Mouse (Mus musculus) embryonic facial prominence, embryonic 14.5 days (tissue): ENCODE measurements around the gene Cttnbp2nl. TPM values are rescaled to one million over a fixed set of nuclear protein-coding genes. Genes with fewer than 3 reads are reported as not detected.

ENCODE experiments used
- ATAC-seq: fragments of 200-750 bp; cut with Nextera tagmentation; 2 replicates; pipeline ENCODE4 v1.8.0; 2017; ENCODE audit warnings: low read depth, moderate number of reproducible peaks, moderate TSS enrichment
- DNase-seq: peaks from one replicate; pipeline ENCODE4 v3.0.0-alpha.2; 2015; ENCODE audit warnings: low spot score
- H3K27ac ChIP-seq: fragments of 300-500 bp; sonication (generic); replicated peaks from 2 replicates; pipeline ENCODE4 v1.5.1; 2014; ENCODE audit warnings: low read depth, mild to moderate bottlenecking, low read length, moderate library complexity
- H3K27me3 ChIP-seq: fragments of 300-500 bp; sonication (generic); replicated peaks from 2 replicates; pipeline ENCODE4 v1.6.1; 2014; ENCODE audit warnings: low read length; ENCODE audit not compliant: control insufficient read depth, insufficient read depth
- H3K36me3 ChIP-seq: fragments of 300-500 bp; sonication (generic); 2 replicates; pipeline ENCODE4 v1.6.1; 2014; ENCODE audit warnings: low read length, mixed read lengths; ENCODE audit not compliant: control insufficient read depth, insufficient read depth
- H3K4me1 ChIP-seq: fragments of 300-500 bp; sonication (generic); 2 replicates; pipeline ENCODE4 v1.6.1; 2014; ENCODE audit warnings: antibody characterized with exemption, low read length; ENCODE audit not compliant: control insufficient read depth, insufficient read depth
- H3K4me2 ChIP-seq: fragments of 300-500 bp; sonication (generic); 2 replicates; pipeline ENCODE4 v1.6.1; 2014; ENCODE audit warnings: low read depth, mild to moderate bottlenecking, low read length, moderate library complexity, mixed read lengths
- H3K4me3 ChIP-seq: fragments of 300-500 bp; sonication (generic); 2 replicates; pipeline ENCODE4 v1.5.1; 2014; ENCODE audit warnings: low read depth, mild to moderate bottlenecking, low read length
- H3K9ac ChIP-seq: fragments of 300-500 bp; sonication (generic); 2 replicates; pipeline ENCODE4 v1.6.1; 2014; ENCODE audit warnings: low read depth, mild to moderate bottlenecking, low read length, moderate library complexity, mixed read lengths
- H3K9me3 ChIP-seq: fragments of 300-500 bp; sonication (generic); 2 replicates; pipeline ENCODE4 v1.6.1; 2016; ENCODE audit warnings: low read length; ENCODE audit not compliant: control insufficient read depth
- WGBS: fragments of 180-500 bp; shearing (Covaris S2); extraction: QIAGEN DNeasy Blood & Tissue Kit; methylation state at CpG from one replicate; pipeline ENCODE4 v1.1.7; 2014; 5-methylcytosine and 5-hydroxymethylcytosine counted together
- polyA plus RNA-seq: library from polyadenylated mRNA; unstranded; fragments of >200 nt; fragmentation: Nextera tagmentation; extraction: Ambion mirVana; gene quantifications from 2 replicates; pipeline ENCODE4 v1.2.1, GENCODE M21; 2014

Cttnbp2nl gene
- polyA plus RNA-seq, 1 experiment from 2014 or later: 27.4 TPM

DNA sequence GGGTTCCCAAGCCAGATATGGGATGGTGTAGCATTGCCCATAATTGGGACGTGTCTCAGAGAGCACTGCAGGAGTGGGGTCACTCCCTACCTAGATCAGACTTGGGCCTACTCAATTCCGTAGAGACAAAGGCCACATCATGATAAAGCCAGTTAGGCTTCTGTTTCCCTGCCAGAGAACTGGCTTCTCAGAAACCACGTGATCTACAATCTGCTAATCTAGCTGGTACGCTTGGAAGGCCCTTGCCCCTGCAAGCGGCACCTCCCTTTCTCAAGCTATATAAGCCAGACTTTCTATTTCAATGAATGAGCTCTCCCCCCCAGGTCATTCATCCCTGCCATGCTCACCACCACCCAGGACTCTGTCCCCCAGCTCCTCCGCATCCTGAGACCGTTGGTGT lies 37.2 kb upstream of the Cttnbp2nl start:
- no peak for DNase-seq
- H3K36me3 ChIP-seq: no peaks in the 10 kb centered on the region
- no peaks in the 10 kb centered on the region for H3K27me3 ChIP-seq
- no peak overlapping the region for H3K4me2 ChIP-seq
- H3K9ac ChIP-seq: no peak overlapping the region
- H3K4me3 ChIP-seq: no peak overlapping the region
- no peak for ATAC-seq
- 89% methylated on average over 7 of the region's 7 CpGs for whole genome bisulfite sequencing
- H3K9me3 ChIP-seq: no peaks in the 10 kb centered on the region
- H3K27ac ChIP-seq: no peak overlapping the region
- H3K4me1 ChIP-seq: no peaks in the 10 kb centered on the region

DNA sequence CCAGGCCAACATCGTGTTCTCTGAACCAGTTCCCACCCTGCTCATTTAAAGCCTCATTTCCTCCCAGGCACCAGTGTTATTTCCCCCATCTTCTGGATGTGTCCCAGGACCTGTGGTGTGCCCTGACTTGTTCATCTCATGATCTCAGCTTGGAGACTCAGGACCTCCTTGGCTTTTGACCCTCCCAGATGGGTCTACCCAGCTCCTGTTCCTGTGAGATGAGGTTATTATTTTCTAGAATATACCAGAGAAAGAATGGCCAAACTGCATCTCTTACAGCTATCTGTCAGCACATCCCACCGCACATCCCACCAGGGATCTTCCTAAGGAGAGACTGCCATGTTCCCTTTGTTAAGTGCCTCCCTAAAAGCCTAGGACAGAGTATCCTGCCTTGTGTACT lies 35.7 kb upstream of the Cttnbp2nl start:
- no peaks in the 10 kb centered on the region for H3K36me3 ChIP-seq
- no peak overlapping the region for H3K9ac ChIP-seq
- H3K27ac ChIP-seq: no peak overlapping the region
- no peaks in the 10 kb centered on the region for H3K9me3 ChIP-seq
- ATAC-seq (no peak), DNase-seq (no peak)
- no peak overlapping the region for H3K4me2 ChIP-seq
- H3K27me3 ChIP-seq: no peaks in the 10 kb centered on the region
- no peaks in the 10 kb centered on the region for H3K4me1 ChIP-seq
- 84% methylated on average over 2 of the region's 2 CpGs for WGBS
- H3K4me3 ChIP-seq: no peak overlapping the region

DNA sequence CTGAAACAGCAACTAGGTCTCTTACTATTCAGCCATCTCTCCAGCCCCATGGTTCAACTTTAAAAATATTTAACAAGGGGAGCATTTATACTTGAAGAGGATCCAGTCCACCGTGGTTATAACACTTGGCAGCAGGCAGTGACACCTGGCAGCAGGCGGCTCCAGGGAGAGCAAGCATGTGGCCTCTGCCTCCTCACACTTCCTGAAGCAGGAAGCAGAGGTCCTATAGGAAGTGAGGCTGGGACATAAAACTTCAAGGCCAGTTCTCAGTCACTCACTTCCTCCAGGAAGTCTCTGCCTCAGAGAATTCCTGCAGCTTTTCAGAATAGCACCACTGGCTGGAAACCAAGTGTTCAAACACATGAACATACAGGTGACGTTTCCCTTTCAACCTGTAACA lies 34.4 kb upstream of the Cttnbp2nl start:
- no peaks in the 10 kb centered on the region for H3K4me1 ChIP-seq
- no peaks in the 10 kb centered on the region for H3K36me3 ChIP-seq
- no peaks in the 10 kb centered on the region for H3K27me3 ChIP-seq
- no peak for ATAC-seq
- no peak overlapping the region for H3K4me3 ChIP-seq
- no peak overlapping the region for H3K9ac ChIP-seq
- peak; percentile 39 for DNase-seq
- WGBS: 51% methylated on average over 3 of the region's 3 CpGs
- no peaks in the 10 kb centered on the region for H3K9me3 ChIP-seq
- H3K27ac ChIP-seq: no peak overlapping the region
- no peak overlapping the region for H3K4me2 ChIP-seq

DNA sequence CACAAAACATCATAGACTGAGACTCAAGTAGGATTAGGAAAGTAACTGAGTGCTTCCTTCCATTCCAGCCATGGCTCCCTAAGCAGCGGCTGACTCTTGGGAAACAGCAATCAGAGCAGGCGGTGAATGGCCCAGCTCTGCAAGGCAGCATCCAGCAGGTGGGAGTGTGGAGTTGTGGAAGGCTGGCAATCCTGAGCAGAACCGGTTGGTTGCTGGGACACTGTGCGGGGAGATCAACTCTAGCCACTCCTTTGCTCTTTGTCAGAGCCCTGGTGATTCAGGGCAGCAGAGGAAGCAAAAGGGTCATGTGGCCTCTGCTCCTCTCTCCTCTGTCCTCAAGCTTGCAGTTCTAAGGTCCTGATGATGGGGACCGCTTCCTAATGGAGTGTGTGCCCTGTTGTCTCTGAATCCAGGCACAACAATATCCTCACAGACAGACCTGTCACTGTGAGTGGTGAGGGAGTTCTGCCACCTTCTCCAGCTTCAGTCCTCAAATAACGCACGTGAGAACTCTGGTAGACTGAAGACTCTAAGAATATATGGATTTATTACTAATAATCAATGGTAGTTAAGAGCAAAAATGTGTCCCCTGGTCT lies 25.4 kb upstream of the Cttnbp2nl start:
- H3K27me3 ChIP-seq: no peaks in the 10 kb centered on the region
- no peaks in the 10 kb centered on the region for H3K4me1 ChIP-seq
- H3K9me3 ChIP-seq: no peaks in the 10 kb centered on the region
- peak; percentile 96 for ATAC-seq
- H3K4me3 ChIP-seq: no peak overlapping the region
- no peak overlapping the region for H3K4me2 ChIP-seq
- 27% methylated on average over 7 of the region's 7 CpGs for WGBS
- H3K27ac ChIP-seq: no peak overlapping the region
- no peaks in the 10 kb centered on the region for H3K36me3 ChIP-seq
- peak; percentile 85 for DNase-seq
- no peak overlapping the region for H3K9ac ChIP-seq

DNA sequence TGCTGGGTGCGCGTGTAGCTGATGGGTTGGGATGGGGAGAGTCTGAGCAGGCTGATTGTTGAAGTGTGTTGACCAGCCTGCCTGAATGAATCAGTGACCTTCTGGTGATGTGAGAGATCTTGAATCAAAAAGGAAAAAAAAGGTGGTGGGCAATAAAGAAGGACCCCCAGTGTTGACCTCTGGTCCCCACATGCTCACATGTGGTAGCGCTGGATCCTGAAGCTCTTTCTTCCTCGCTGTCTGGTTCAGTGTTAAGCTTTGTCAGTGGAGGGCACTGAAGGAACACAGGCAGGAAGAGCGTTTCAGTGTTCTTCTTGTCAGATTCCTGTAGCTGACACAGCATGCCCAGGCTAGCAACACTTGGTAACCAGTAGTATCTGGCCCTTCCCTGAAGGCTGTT lies 22.9 kb upstream of the Cttnbp2nl start:
- ATAC-seq: no peak
- 87% methylated on average over 5 of the region's 5 CpGs for WGBS
- Histone ChIP-seq H3K9ac (no peak overlapping the region), H3K4me1 (peaks cover 1% of the 10 kb centered on the region; the same call in 1 of the 2 replicates), H3K36me3 (no peaks in the 10 kb centered on the region), H3K4me3 (no peak overlapping the region), H3K27me3 (no peaks in the 10 kb centered on the region), H3K27ac (no peak overlapping the region), H3K9me3 (no peaks in the 10 kb centered on the region), H3K4me2 (no peak overlapping the region)
- DNase-seq: no peak

DNA sequence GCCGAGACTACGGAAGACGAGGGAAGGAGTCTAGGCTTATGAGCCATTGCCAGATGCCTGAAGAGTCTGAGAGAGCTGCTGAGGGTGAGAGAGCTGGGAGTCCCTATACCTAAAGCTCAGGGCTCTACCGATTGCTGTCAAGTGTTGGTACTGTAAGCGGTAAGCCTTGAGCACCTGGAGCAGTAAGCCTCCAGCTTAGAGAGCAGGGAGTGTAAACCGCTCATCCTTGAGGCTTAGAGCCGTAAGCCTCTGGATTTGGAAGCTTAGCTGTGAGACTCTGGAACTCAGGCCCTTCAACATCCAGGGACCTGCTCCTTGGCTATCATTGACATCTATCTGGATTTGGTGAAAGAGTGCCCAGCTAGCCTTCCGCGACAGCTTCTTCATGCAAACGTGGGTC lies 19.6 kb upstream of the Cttnbp2nl start:
- H3K27ac ChIP-seq: no peak overlapping the region
- peaks cover 5% of the 10 kb centered on the region; the same call in 1 of the 2 replicates for H3K4me1 ChIP-seq
- no peak overlapping the region for H3K9ac ChIP-seq
- no peaks in the 10 kb centered on the region for H3K27me3 ChIP-seq
- H3K4me3 ChIP-seq: no peak overlapping the region
- DNase-seq (no peak), ATAC-seq (no peak)
- H3K9me3 ChIP-seq: no peaks in the 10 kb centered on the region
- H3K36me3 ChIP-seq: no peaks in the 10 kb centered on the region
- no peak overlapping the region for H3K4me2 ChIP-seq
- 84% methylated on average over 10 of the region's 10 CpGs for WGBS

DNA sequence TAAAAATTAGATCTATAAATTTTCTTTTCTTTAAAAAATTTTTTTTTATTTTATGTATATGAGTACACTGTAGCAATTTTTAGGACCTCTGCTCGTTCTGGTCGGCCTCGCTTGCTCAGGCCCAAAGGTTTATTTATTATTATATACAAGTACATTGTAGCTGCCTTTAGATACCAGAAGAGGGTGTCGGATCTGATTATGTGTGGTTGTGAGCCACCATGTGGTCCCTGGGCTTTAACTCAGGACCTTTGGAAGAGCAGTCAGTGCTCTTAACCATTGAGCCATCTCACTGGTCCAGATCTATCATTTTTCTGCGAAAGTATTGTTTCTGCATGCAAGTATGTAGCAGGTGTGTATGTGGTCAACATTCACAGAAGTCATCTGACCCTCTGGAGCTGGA lies 18.3 kb upstream of the Cttnbp2nl start:
- H3K27ac ChIP-seq: no peak overlapping the region
- H3K36me3 ChIP-seq: no peaks in the 10 kb centered on the region
- no peak overlapping the region for H3K4me3 ChIP-seq
- ATAC-seq: no peak
- no peak overlapping the region for H3K4me2 ChIP-seq
- H3K9me3 ChIP-seq: no peaks in the 10 kb centered on the region
- peaks cover 5% of the 10 kb centered on the region; the same call in 1 of the 2 replicates for H3K4me1 ChIP-seq
- no peaks in the 10 kb centered on the region for H3K27me3 ChIP-seq
- WGBS: 91% methylated on average over 5 of the region's 5 CpGs
- DNase-seq: no peak
- H3K9ac ChIP-seq: no peak overlapping the region

DNA sequence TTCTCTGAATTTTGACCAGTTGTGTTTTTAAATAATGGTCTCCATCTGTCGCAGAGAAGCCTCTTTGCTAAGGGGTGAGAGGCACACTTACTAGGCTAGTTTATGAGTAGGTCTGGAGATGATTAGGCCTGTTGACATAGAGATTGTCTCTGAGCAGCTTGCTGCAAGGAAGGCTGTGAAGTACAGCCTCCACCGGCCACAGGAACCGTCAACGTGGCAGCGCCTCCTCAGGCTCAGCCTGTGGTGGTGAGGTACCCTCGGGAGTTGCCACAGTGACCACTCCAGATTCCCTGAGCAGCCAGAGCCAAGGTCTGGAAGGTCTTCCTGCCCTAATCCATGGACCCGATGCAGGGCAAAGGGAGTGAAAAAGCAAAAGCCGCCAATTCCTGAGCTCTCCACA lies 17.6 kb upstream of the Cttnbp2nl start:
- Histone ChIP-seq H3K36me3 (no peaks in the 10 kb centered on the region), H3K27ac (no peak overlapping the region), H3K27me3 (no peaks in the 10 kb centered on the region), H3K4me1 (peaks cover 5% of the 10 kb centered on the region; the same call in 1 of the 2 replicates), H3K4me2 (no peak overlapping the region), H3K9me3 (no peaks in the 10 kb centered on the region), H3K9ac (no peak overlapping the region), H3K4me3 (no peak overlapping the region)
- ATAC-seq: no peak
- no peak for DNase-seq
- 31% methylated on average over 8 of the region's 8 CpGs for WGBS

DNA sequence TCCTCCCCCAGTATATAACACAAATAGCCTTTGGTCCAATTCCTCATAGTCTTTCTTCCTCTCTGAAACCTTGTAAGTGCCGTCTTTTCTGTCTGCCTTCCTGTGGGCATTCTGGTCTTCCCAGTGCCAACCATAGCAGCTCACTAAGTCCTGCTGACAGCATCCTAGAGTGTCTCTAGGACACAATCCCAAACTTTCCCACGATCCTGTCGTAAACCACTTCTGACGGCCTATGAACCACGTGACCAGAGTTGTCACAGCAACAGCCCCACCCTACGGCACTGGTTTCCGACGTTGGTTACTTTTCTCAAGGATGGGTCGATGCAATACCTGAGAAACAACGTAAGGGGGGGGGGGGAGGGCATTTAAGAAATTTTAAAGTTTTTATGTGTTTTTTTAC lies 13.6 kb upstream of the Cttnbp2nl start, which contains the start of gene 4930564D02Rik:
Gene 4930564D02Rik (plus strand): TSS at position 301 of the 400 bp plus-strand sequence.
- DNase-seq: no peak
- Histone ChIP-seq H3K27me3 (no peaks in the 10 kb centered on the region), H3K9ac (no peak within 1 kb of the TSS), H3K36me3 (no peaks in the 10 kb centered on the region), H3K27ac (no peak within 1 kb of the TSS), H3K4me2 (no peak within 1 kb of the TSS), H3K9me3 (no peaks in the 10 kb centered on the region), H3K4me3 (no peak within 1 kb of the TSS), H3K4me1 (peaks cover 5% of the 10 kb centered on the region; the same call in 1 of the 2 replicates)
- 84% methylated on average over 10 of the region's 10 CpGs for WGBS
- ATAC-seq: no peak
